Mouse (Mus musculus): ENCODE measurements around the gene Phc2.

DNA sequence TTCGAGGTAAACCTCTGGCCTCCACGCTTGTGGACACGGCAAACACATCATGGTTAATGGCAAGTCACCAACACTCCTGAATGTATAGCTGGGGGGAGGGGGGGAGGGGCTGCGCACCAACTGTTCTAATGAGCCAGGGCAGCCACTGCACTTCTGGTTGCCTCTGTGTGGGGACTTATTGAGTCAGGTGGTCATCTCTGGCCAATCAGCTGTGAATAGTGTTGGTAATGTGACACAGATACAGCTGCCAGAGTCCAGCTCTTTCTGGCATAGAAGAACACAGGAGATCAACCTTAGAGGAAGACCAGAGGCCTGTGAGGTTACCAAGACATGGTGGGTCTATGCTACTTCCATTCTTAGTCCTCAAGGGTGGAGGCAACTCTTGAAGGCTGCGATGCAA lies 116.2 kb downstream of the Phc2 start:
- TF ChIP-seq CTCF (IDR thresholded peaks at IDR 0.05; ENCODE audit: low read depth, low read length) (no peak), POLR2A (IDR thresholded peaks at IDR 0.05; ENCODE audit: borderline replicate concordance, low read depth, low read length) (no peak)
